Mouse (Mus musculus) stomach, postnatal 0 days (tissue): ENCODE data around the gene Ahcy. TPM values are rescaled to one million over a fixed set of nuclear protein-coding genes. Genes with fewer than 3 reads are reported as not detected.

Experiments used
- ATAC-seq: fragments of 200-750 bp; cut with Nextera tagmentation; 2 replicates; pipeline ENCODE4 v1.8.0; 2017; ENCODE audit not compliant: low FRiP score, low TSS enrichment
- DNase-seq: peaks from one replicate; pipeline ENCODE4 v3.0.0-alpha.2; 2016; ENCODE audit warnings: low spot score
- H3K27ac ChIP-seq: fragments of 300-500 bp; sonication (generic); replicated peaks from 2 replicates; pipeline ENCODE4 v1.5.1; 2014; ENCODE audit warnings: mild to moderate bottlenecking, control low read depth
- H3K27me3 ChIP-seq: fragments of 300-500 bp; sonication (generic); 2 replicates; pipeline ENCODE4 v1.6.1; 2014; ENCODE audit warnings: low read length; ENCODE audit not compliant: control insufficient read depth, insufficient read depth
- H3K36me3 ChIP-seq: fragments of 300-500 bp; sonication (generic); 2 replicates; pipeline ENCODE4 v1.6.1; 2014; ENCODE audit warnings: low read length, mixed read lengths; ENCODE audit not compliant: control insufficient read depth, insufficient read depth
- H3K4me1 ChIP-seq: fragments of 300-500 bp; sonication (generic); replicated peaks from 2 replicates; pipeline ENCODE4 v1.6.1; 2014; ENCODE audit warnings: antibody characterized with exemption; ENCODE audit not compliant: control insufficient read depth, insufficient read depth
- H3K4me2 ChIP-seq: fragments of 300-500 bp; sonication (generic); replicated peaks from 2 replicates; pipeline ENCODE4 v1.6.1; 2014; ENCODE audit warnings: low read depth, mild to moderate bottlenecking, control low read depth, moderate library complexity
- H3K4me3 ChIP-seq: fragments of 300-500 bp; sonication (generic); 2 replicates; pipeline ENCODE4 v1.5.1; 2014; ENCODE audit warnings: low read depth, low read length, control low read depth
- H3K9ac ChIP-seq: fragments of 300-500 bp; sonication (generic); 2 replicates; pipeline ENCODE4 v1.6.1; 2014; ENCODE audit warnings: mild to moderate bottlenecking, low read length, control low read depth, mixed read lengths
- H3K9me3 ChIP-seq: fragments of 300-500 bp; sonication (generic); 2 replicates; pipeline ENCODE4 v1.6.1; 2016; ENCODE audit warnings: low read length; ENCODE audit not compliant: control insufficient read depth
- CTCF ChIP-seq: IDR thresholded peaks from 2 replicates; pipeline ENCODE4 v1.5.1; 2016; ENCODE audit warnings: antibody characterized with exemption, low read depth, mild to moderate bottlenecking, moderate library complexity
- EP300 ChIP-seq: optimal IDR thresholded peaks from 2 replicates; pipeline ENCODE3; 2016; ENCODE audit warnings: antibody characterized with exemption
- WGBS: fragments of 180-500 bp; shearing (Covaris S2); extraction: QIAGEN DNeasy Blood & Tissue Kit; methylation state at CpG from one replicate; pipeline ENCODE4 v1.1.7; 2014; 5-methylcytosine and 5-hydroxymethylcytosine counted together
- polyA plus RNA-seq: library from polyadenylated mRNA; unstranded; fragments of >200 nt; fragmentation: Nextera tagmentation; extraction: Ambion mirVana; gene quantifications from 2 replicates; pipeline ENCODE4 v1.2.1, GENCODE M21; 2015

Gene Ahcy
- polyA plus RNA-seq, 1 experiment from 2014 or later, result 25.2 TPM

DNA sequence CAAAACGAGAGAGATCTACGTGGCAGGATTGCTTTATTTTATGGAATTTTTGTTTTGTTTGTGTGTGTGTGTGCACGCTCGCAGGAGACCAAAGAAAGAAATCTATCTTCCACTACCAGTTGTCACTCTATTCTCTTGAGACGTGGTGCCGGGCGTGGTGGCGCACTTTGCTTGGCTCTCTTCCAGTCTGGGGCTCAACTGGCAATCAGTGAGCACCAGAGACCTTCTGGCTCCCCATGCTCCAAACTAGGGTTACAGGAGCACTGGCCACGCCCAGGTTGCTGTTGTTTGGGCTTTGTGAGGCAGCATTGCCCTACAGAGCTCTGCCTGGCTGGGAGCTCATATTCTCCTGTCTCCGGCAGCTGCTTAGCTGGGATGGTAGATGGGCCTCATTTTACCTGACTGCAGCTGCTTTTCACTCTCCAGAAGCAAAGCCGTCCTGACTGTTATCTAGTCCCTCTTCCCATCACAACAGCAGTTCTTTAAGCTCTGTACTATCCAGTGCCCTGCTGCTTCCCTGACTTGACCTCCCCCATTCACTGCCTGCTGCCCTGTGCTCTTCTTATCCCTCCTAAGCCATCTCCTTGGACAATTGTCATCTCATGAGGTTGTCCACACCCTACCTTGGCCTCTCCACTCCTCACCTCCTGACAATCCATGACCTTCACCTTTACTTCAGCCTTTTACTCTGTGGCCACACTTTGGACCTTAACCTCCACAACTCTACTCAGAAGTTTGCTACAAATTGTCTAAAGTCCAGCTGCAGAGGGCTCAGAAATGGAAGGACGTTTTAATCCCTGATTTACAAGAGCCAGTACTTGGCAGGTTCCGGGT is 16.8 kb upstream of the Ahcy start:
- Histone ChIP-seq H3K9ac (no peak overlapping the region), H3K4me1 (no peaks in the 10 kb centered on the region), H3K4me3 (no peak overlapping the region), H3K9me3 (no peaks in the 10 kb centered on the region), H3K36me3 (no peaks in the 10 kb centered on the region), H3K27me3 (no peaks in the 10 kb centered on the region), H3K27ac (no peak overlapping the region), H3K4me2 (no peak overlapping the region)
- peak; percentile 23 for DNase-seq
- 50% methylated on average over 13 of the region's 13 CpGs for WGBS
- ATAC-seq, result no peak
- TF ChIP-seq EP300 (no peak), CTCF (no peak)

DNA sequence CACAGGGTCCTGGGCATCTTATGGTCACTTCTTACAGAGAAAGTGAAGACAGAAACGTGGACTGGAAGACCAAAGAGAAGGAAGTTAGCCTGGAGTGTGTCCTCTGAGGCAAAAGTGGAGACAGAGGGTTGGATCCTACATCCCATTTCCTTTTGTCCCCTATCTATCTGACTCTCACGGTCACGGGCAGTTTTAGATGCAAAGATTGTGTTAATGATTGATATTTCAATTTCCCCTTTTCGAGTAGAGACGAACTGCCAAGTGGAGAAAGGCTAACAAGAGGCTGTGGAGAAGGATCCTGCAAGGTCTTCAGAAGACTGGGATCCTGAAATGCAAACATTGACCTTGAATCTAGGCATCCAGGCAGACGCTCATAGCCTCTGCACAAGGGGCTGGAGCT is 14.0 kb upstream of the Ahcy start:
- TF ChIP-seq EP300, result no peak
- TF ChIP-seq CTCF, result no peak
- H3K9me3 ChIP-seq, result no peaks in the 10 kb centered on the region
- H3K27me3 ChIP-seq, result no peaks in the 10 kb centered on the region
- H3K4me3 ChIP-seq, result no peak overlapping the region
- 52% methylated on average over 6 of the region's 6 CpGs for WGBS
- H3K36me3 ChIP-seq, result no peaks in the 10 kb centered on the region
- H3K4me2 ChIP-seq, result no peak overlapping the region
- ATAC-seq (no peak), DNase-seq (no peak)
- H3K4me1 ChIP-seq, result no peaks in the 10 kb centered on the region
- H3K27ac ChIP-seq, result no peak overlapping the region
- no peak overlapping the region for H3K9ac ChIP-seq

DNA sequence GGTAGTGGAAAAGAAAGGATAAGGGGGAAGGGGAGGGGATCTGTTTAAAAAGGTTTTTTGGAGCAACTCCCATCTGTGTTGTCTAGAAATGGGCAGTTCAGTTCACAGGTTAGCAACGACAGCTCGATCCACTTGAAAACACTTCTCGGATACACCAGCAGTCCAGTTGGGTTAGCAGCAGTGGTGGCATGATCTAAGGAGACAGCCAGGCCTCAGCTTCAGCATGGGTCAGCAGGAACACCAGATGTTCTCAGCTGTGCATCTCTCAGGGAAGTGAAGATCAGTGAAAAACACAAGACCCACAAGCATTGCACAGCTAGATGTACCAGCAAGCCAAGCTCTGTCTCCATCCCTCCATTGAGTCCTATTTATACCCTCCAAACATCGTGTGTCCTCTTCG is 12.0 kb upstream of the Ahcy start:
- 63% methylated on average over 5 of the region's 5 CpGs for WGBS
- ATAC-seq (no peak), DNase-seq (no peak)
- TF ChIP-seq EP300, result no peak
- no peak for TF ChIP-seq CTCF
- no peaks in the 10 kb centered on the region for H3K27me3 ChIP-seq
- H3K36me3 ChIP-seq, result no peaks in the 10 kb centered on the region
- H3K9ac ChIP-seq, result no peak overlapping the region
- no peaks in the 10 kb centered on the region for H3K9me3 ChIP-seq
- H3K27ac ChIP-seq, result no peak overlapping the region
- H3K4me1 ChIP-seq, result no peaks in the 10 kb centered on the region
- H3K4me2 ChIP-seq, result no peak overlapping the region
- no peak overlapping the region for H3K4me3 ChIP-seq

DNA sequence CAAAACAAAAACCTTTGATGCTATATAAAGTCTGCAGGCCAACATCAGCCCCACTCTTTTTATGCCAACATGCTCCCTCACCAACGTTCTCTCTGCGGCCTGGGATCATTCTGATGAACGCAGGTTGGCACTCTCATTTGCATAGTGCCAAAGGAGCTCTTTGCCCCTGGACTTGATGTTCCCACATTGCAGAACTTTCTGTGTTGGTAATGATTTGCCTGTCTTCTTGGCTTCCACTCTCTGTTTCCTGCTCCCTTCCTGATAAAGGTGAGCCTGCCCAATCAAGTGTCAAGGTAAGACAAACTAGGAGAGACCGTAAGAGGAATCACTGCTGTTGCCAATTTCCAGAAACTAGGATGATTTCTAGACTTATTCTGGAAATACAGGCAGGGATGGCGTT is 10.2 kb upstream of the Ahcy start:
- H3K9ac ChIP-seq, result no peak overlapping the region
- DNase-seq (no peak), ATAC-seq (no peak)
- H3K4me3 ChIP-seq, result no peak overlapping the region
- no peak overlapping the region for H3K4me2 ChIP-seq
- H3K27me3 ChIP-seq, result no peaks in the 10 kb centered on the region
- TF ChIP-seq CTCF, result no peak
- TF ChIP-seq EP300, result no peak
- 83% methylated on average over 5 of the region's 5 CpGs for WGBS
- H3K36me3 ChIP-seq, result no peaks in the 10 kb centered on the region
- H3K4me1 ChIP-seq, result no peaks in the 10 kb centered on the region
- H3K9me3 ChIP-seq, result no peaks in the 10 kb centered on the region
- H3K27ac ChIP-seq, result no peak overlapping the region

DNA sequence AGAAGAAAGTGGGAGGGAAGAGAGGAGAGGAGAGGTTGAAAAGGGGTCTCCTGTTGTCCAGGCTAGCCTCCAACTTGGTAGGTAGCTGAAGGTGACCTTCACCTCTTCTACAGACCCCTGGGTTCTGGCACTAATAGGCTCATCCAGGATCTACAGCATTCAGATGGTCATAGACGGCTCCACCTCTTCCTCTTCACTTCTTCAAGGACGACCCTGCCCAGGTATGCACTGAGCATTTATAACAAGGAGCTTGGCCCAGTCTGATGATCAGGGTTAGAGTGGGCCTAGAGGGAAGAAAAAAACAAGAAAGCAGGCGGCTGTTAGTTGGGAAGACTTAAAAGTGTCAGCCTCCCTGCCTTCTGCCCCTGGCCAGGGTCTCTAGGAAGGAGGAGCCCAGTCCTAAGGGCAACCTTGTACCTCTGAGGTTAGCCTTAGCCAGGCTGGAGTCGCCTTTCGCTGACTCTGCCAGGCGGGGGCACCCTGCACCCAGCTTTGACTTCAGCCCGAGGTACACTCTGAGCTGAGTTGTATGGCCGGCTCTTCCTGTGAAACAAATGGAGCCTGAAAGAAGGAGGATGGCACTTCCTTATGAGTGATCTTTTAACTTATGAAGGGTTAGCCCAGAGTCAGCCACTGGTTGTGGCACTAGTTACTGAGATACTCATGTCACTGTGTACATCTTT is 8.0 kb upstream of the Ahcy start:
- H3K4me2 ChIP-seq, result no peak overlapping the region
- no peaks in the 10 kb centered on the region for H3K36me3 ChIP-seq
- DNase-seq (peak; percentile 79), ATAC-seq (peak; percentile 74)
- H3K27me3 ChIP-seq, result no peaks in the 10 kb centered on the region
- TF ChIP-seq CTCF (peak; percentile 83), EP300 (no peak)
- no peak overlapping the region for H3K9ac ChIP-seq
- no peaks in the 10 kb centered on the region for H3K9me3 ChIP-seq
- no peak overlapping the region for H3K27ac ChIP-seq
- WGBS, result 13% methylated on average over 8 of the region's 8 CpGs
- H3K4me3 ChIP-seq, result no peak overlapping the region
- no peaks in the 10 kb centered on the region for H3K4me1 ChIP-seq

DNA sequence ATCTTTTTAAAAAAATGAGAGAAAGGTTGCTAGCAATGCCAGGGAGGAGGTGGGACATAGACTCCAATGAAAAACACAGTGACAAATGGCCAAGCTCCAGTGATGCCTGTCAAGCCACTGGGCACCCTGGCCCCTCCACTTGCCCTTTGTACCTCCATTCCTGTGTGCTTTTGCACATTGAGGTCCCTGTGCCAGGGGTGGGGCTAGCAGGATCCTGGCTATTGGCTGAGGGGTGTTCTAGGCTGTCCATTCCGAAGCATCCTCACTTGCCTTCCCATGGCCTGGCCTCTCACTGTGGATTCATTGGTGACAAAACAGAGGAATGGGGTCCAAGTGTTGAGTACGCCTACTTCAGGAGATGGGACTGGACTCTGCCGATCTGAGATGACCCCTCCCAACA is 6.8 kb upstream of the Ahcy start:
- no peak for DNase-seq
- no peak for ATAC-seq
- Histone ChIP-seq H3K4me3 (no peak overlapping the region), H3K27ac (no peak overlapping the region), H3K36me3 (no peaks in the 10 kb centered on the region), H3K9me3 (no peaks in the 10 kb centered on the region), H3K27me3 (no peaks in the 10 kb centered on the region), H3K4me2 (no peak overlapping the region), H3K4me1 (no peaks in the 10 kb centered on the region), H3K9ac (no peak overlapping the region)
- TF ChIP-seq CTCF (no peak), EP300 (no peak)
- 97% methylated on average over 3 of the region's 3 CpGs for WGBS
